Mouse (Mus musculus) frontal cortex, postnatal 14 days (tissue): ENCODE results near the gene Gm2035.
"Not testable (repeated sequence)": the region's sequence is repeated elsewhere in the genome, so short reads cannot be mapped to it uniquely, and the experiment has no call there.

ENCODE experiments used
- DNase-seq, 2 experiments: peaks; one replicate each; pipeline ENCODE4 v3.0.0; 2022; ENCODE audit warnings: low spot score in 2 of 2

Gm2035 gene

DNA sequence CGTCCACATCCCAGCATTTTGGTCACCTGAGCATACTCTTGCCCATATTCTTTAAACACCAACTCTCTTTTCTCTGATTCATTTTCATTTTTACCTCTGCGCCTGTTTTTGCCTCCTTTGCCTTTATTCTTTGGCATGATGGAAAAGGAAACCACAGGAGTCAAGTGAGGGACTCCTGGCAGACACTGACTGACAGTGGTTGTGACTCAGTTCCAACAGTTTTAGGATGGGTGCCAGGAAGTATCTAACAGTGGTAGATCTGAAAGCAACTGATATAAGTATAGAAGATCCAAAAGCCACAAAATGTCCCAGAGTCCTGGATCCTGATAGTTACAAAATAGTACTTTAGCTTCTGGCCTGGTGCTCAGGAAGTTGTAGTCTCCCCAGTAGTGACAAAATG is at the start of gene Gm2035:
Gene Gm2035 (minus strand): TSS at position 137 of the 400 bp plus-strand sequence.
- not testable (repeated sequence) for DNase-seq

DNA sequence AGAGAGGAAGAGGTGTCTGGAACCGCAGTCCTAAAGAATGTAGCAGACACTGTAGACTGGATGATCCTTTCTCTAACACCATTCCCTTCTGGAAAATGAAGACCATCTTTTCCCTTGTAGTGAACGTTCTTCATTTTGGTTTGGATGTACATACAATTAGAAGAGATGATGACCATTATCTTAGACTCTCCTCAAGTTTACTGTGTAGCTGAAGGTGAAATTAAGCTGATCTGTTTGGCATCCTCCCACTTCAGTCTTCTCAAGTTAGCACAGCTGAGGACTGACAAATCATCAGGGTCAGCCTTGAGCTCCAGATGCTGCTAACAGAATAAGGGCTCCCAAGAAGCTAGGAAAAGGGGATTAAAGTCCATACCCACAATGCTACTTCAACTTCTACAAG is 34.1 kb upstream of the Gm2035 start, which contains the start of gene Gm2042:
Gene Gm2042 (plus strand): TSS at position 301 of the 400 bp plus-strand sequence.
- DNase-seq = not testable (repeated sequence)

DNA sequence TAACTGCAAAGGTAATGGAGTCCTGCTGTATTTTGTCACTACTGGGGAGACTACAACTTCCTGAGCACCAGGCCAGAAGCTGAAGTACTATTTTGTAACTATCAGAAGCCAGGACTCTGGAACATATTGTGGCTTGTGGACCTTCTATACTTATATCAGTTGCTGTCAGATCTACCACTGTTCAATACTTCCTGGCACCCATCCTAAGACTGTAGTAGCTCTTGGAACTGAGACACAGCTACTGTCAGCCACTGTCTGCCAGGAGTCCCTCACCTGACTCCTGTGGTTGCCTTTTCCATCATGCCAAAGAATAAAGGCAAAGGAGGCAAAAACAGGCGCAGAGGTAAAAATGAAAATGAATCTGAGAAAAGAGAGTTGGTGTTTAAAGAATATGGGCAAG is 24.6 kb downstream of the Gm2035 start, which contains the start of gene Gm2022:
Gene Gm2022 (plus strand): TSS at position 301 of the 400 bp plus-strand sequence.
- DNase-seq = not testable (repeated sequence)

DNA sequence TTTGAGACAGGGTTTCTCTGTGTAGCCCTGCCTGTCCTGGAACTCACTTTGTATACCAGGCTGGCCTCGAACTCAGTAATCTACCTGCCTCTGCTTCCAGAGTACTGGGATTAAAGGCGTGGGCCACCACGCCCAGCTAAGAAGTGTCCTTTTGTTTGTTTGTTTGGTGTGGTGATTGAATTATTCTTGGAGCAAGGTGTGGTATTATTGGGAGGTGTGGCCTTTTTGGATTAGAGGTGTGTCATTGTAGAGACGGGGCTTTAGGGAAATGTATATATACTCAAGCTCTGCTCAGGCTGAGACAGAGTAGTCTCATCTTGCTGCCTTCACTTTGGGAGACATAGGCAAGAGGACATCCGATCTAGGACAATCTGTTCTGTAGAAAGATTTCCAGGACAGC is 45.9 kb downstream of the Gm2035 start, which contains the start of gene Gm2016:
Gene Gm2016 (plus strand): TSS at position 301 of the 400 bp plus-strand sequence.
- not testable (repeated sequence) for DNase-seq
